In the genomic region with DNA sequence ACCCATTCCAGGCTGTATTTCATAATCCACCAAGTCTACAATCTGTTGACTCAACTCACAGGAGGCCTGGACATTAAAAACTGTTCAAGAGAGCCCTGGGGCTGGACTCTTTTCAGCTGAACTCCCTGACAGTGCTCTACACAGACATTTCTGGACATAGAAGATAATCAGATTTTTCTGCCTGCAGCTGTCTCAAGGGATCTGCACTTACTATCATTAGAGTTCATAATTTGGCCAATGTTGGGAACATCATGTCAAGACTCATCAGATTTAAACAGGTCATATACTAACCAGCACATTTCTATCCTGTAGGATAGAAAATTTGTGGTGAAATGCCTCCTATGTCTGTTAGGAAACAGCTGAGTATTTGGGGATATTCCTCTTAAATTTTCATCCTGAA, we compare ENCODE assay signal across 12 mouse cellular contexts.
"Had no signal": no experiment of that assay in that cellular context is flagged by ENCODE, and none has a peak within 500 bp of the region (broad histone marks: within the 10 kb centered on the region; RNA-seq: fewer than 3 reads in every experiment).

No protein-coding gene starts in this region.

- DNase-seq: left cerebral cortex, postnatal 4 days; liver; liver, embryonic 13.5 days; liver, postnatal 0 days; lung, adult 18-20 months; lung, adult 2 months; lung, embryonic 14.5 days; lung, postnatal 10 days; lung, postnatal 14 days; lung, postnatal 36 days; lung, postnatal 4 days; midbrain, embryonic 14.5 days had no signal
